Comparison of ENCODE assay signal across 8 mouse cellular contexts in the genomic region with DNA sequence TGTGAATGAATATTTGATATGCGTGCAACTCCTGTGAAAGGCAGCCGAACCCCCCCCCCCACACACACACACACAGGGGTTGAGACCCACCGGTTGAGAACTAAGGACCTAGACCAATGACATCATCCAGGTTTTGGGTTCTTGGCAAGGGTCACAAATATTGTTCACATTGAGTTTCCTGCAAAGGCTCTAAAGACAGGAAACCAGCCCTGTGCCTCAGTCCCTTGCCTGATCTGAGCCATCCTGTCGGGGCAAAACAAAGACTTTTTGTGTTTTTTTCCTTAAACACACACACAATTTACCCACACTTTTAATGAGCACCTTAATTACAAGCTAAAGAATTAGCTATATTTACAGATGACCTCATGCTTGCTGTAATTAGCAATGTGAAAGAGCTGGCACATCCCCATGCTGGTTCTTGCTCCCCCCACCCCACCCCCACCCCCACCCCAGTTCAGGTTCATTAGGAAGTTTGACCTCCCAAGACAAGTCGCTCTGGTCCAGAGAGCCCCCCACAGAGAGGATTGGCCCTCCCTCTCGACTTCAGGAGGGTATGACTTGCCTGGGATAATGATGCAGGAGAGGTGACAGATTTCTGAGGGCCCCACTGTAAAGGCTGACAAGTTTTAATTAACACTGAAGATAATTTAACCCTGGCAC. TPM values are rescaled to one million over a fixed set of nuclear protein-coding genes. Genes with fewer than 3 reads are reported as not detected.
DNase-seq lines count a peak whose midpoint lies in the region; ATAC-seq and TF ChIP-seq lines count a peak whose summit lies in the region.

No protein-coding gene starts in this region.

- H3K4me1 ChIP-seq in kidney, embryonic 15.5 days: peaks cover 97% of the 10 kb centered on the region
- peaks cover 99% of the 10 kb centered on the region for H3K4me1 ChIP-seq in E14TG2a.4 (replicated peaks; ENCODE audit: low read depth, low read length)
- peaks cover 14% of the 10 kb centered on the region for H3K4me1 ChIP-seq in forebrain, embryonic 11.5 days (replicated peaks; ENCODE audit: control insufficient read depth, insufficient read depth, low read length)
- H3K4me1 ChIP-seq in limb, embryonic 11.5 days (ENCODE audit: control insufficient read depth, insufficient read depth, low read length): peaks cover 53% of the 10 kb centered on the region

- H3K27me3 ChIP-seq in kidney, embryonic 15.5 days: no peaks in the 10 kb centered on the region
- H3K27me3 ChIP-seq in E14TG2a.4 (ENCODE audit: insufficient read depth, low read length): no peaks in the 10 kb centered on the region
- H3K27me3 ChIP-seq in forebrain, embryonic 11.5 days (ENCODE audit: control insufficient read depth, insufficient read depth, low read length): no peaks in the 10 kb centered on the region
- H3K27me3 ChIP-seq in limb, embryonic 11.5 days (ENCODE audit: control insufficient read depth, insufficient read depth, low read length): no peaks in the 10 kb centered on the region

- peak overlapping the region; percentile 22 for H3K4me2 ChIP-seq in kidney, embryonic 15.5 days
- H3K4me2 ChIP-seq in forebrain, embryonic 11.5 days (ENCODE audit: low read depth, low read length, severe bottlenecking): no peak overlapping the region
- peak overlapping the region; percentile 26 for H3K4me2 ChIP-seq in limb, embryonic 11.5 days (ENCODE audit: low read depth, severe bottlenecking)

- WGBS in kidney, embryonic 15.5 days: 32% methylated on average over 6 of the region's 6 CpGs
- WGBS in forebrain, embryonic 11.5 days: 34% methylated on average over 6 of the region's 6 CpGs
- WGBS in limb, embryonic 11.5 days: 39% methylated on average over 6 of the region's 6 CpGs

- peak overlapping the region; percentile 96 for H3K27ac ChIP-seq in kidney, embryonic 15.5 days
- peak overlapping the region; percentile 54 for H3K27ac ChIP-seq in forebrain, embryonic 11.5 days (ENCODE audit: low read depth, low read length)
- peak overlapping the region; percentile 91 for H3K27ac ChIP-seq in limb, embryonic 11.5 days (replicated peaks; ENCODE audit: low read depth, low read length)

- peak overlapping the region; percentile 24 for H3K9ac ChIP-seq in kidney, embryonic 15.5 days
- no peak overlapping the region for H3K9ac ChIP-seq in forebrain, embryonic 11.5 days (ENCODE audit: low read length)
- no peak overlapping the region for H3K9ac ChIP-seq in limb, embryonic 11.5 days (ENCODE audit: low read length)

- no peak overlapping the region for H3K4me3 ChIP-seq in kidney, embryonic 15.5 days (replicated peaks)
- H3K4me3 ChIP-seq in E14TG2a.4 (replicated peaks; ENCODE audit: low read length): peak overlapping the region; percentile 43
- H3K4me3 ChIP-seq in forebrain, embryonic 11.5 days (ENCODE audit: low read depth, low read length): no peak overlapping the region
- H3K4me3 ChIP-seq in limb, embryonic 11.5 days (ENCODE audit: low read depth, low read length): no peak overlapping the region

- no peak for DNase-seq in kidney, adult 9 months
- peak; percentile 68 for DNase-seq in forebrain, embryonic 11.5 days (ENCODE audit: low spot score)
- no peak for DNase-seq in limb, embryonic 11.5 days (ENCODE audit: low spot score)
- DNase-seq in adrenal gland, postnatal 25 days: no peak
- DNase-seq in yolk sac, embryonic 10.5 days (ENCODE audit: low spot score): no peak
- DNase-seq in adrenal gland, adult 8-10 months: no peak

- H3K9me3 ChIP-seq in kidney, embryonic 15.5 days (replicated peaks): no peaks in the 10 kb centered on the region
- H3K9me3 ChIP-seq in E14TG2a.4 (ENCODE audit: low read length): no peaks in the 10 kb centered on the region
- H3K9me3 ChIP-seq in forebrain, embryonic 11.5 days (ENCODE audit: control insufficient read depth, low read length): no peaks in the 10 kb centered on the region
- no peaks in the 10 kb centered on the region for H3K9me3 ChIP-seq in limb, embryonic 11.5 days (ENCODE audit: control insufficient read depth, low read length)

- peak; percentile 38 for ATAC-seq in kidney, embryonic 15.5 days (replicated peaks; ENCODE audit: low FRiP score)
- ATAC-seq in forebrain, embryonic 11.5 days (replicated peaks; ENCODE audit: low FRiP score): peak; percentile 62
- no peak for ATAC-seq in limb, embryonic 11.5 days (ENCODE audit: insufficient number of reproducible peaks, low FRiP score, low TSS enrichment, low read depth)

- TF ChIP-seq CTCF in E14TG2a.4 (conservative IDR thresholded peaks at IDR 0.05; ENCODE audit: low read length): no peak

- H3K36me3 ChIP-seq in kidney, embryonic 15.5 days: peaks cover 9% of the 10 kb centered on the region
- H3K36me3 ChIP-seq in E14TG2a.4 (ENCODE audit: insufficient read depth, low read length): peaks cover 78% of the 10 kb centered on the region
- H3K36me3 ChIP-seq in forebrain, embryonic 11.5 days (ENCODE audit: control insufficient read depth, insufficient read depth, low read length): no peaks in the 10 kb centered on the region
- H3K36me3 ChIP-seq in limb, embryonic 11.5 days (ENCODE audit: control insufficient read depth, insufficient read depth, low read length): peaks cover 2% of the 10 kb centered on the region; the same call in 1 of the 2 replicates

RNA-seq across cellular contexts. Expression of a gene that starts 17.3 kb away (rescaled TPM):
- polyA plus RNA-seq in kidney, embryonic 15.5 days (2015; fragmentation: Nextera tagmentation; extraction: Ambion mirVana): 288 and 312 TPM in 2 replicates
- 182 and 199 TPM in 2 replicates for polyA plus RNA-seq in forebrain, embryonic 11.5 days (2014; fragmentation: Nextera tagmentation; extraction: Ambion mirVana)
- 208 and 213 TPM in 2 replicates for polyA plus RNA-seq in limb, embryonic 11.5 days (2014; fragmentation: Nextera tagmentation; extraction: Ambion mirVana)
- total RNA-seq in adrenal gland, postnatal 25 days (2021): 204 and 206 TPM in 2 replicates
- total RNA-seq in adrenal gland, adult 8-10 months (2022): 100 to 1,000 TPM; 184 to 285 (median 233) TPM

RNA-seq across cellular contexts. Expression of a gene that starts 36.8 kb away (rescaled TPM):
- 401 and 402 TPM in 2 replicates for polyA plus RNA-seq in kidney, embryonic 15.5 days (2015; fragmentation: Nextera tagmentation; extraction: Ambion mirVana)
- 341 and 343 TPM in 2 replicates for polyA plus RNA-seq in forebrain, embryonic 11.5 days (2014; fragmentation: Nextera tagmentation; extraction: Ambion mirVana)
- polyA plus RNA-seq in limb, embryonic 11.5 days (2014; fragmentation: Nextera tagmentation; extraction: Ambion mirVana): 463 and 476 TPM in 2 replicates
- 222 and 254 TPM in 2 replicates for total RNA-seq in adrenal gland, postnatal 25 days (2021)
- 100 to 1,000 TPM; 232 to 255 (median 240) TPM for total RNA-seq in adrenal gland, adult 8-10 months (2022)

RNA-seq across cellular contexts. Expression of a gene that starts 37.0 kb away (rescaled TPM):
- 9.0 and 9.6 TPM in 2 replicates for polyA plus RNA-seq in kidney, embryonic 15.5 days (2015; fragmentation: Nextera tagmentation; extraction: Ambion mirVana)
- 5.9 and 6.4 TPM in 2 replicates for polyA plus RNA-seq in forebrain, embryonic 11.5 days (2014; fragmentation: Nextera tagmentation; extraction: Ambion mirVana)
- 10.5 and 12.1 TPM in 2 replicates for polyA plus RNA-seq in limb, embryonic 11.5 days (2014; fragmentation: Nextera tagmentation; extraction: Ambion mirVana)
- 1.1 and 1.4 TPM in 2 replicates for total RNA-seq in adrenal gland, postnatal 25 days (2021)
- 1 to 10 TPM; 1.4 to 3.9 (median 1.8) TPM for total RNA-seq in adrenal gland, adult 8-10 months (2022)
